ENCODE assay signal across 19 mouse cellular contexts in genomic region chr5:136179594-136179993, GRCm38 (mm10). TPM values are rescaled to one million over a fixed set of nuclear protein-coding genes. Genes with fewer than 3 reads are reported as not detected.
DNase-seq lines count a peak whose midpoint lies in the region; ATAC-seq lines count a peak whose summit lies in the region.
"Had no signal": no experiment of that assay in that cellular context is flagged by ENCODE, and none has a peak within 500 bp of the region (broad histone marks: within the 10 kb centered on the region; RNA-seq: fewer than 3 reads in every experiment).

No protein-coding gene starts in this region.

- no peaks in the 10 kb centered on the region for H3K4me1 ChIP-seq in embryonic facial prominence, embryonic 14.5 days (ENCODE audit: control insufficient read depth, insufficient read depth, low read length)
- no peaks in the 10 kb centered on the region for H3K4me1 ChIP-seq in embryonic facial prominence, embryonic 10.5 days
- H3K4me1 ChIP-seq in midbrain, embryonic 11.5 days (ENCODE audit: control insufficient read depth, insufficient read depth, low read length), result no peaks in the 10 kb centered on the region
- no peaks in the 10 kb centered on the region for H3K4me1 ChIP-seq in midbrain, embryonic 14.5 days (ENCODE audit: control insufficient read depth, insufficient read depth, low read length)
- H3K4me1 ChIP-seq: embryonic facial prominence, embryonic 15.5 days; hindbrain, embryonic 12.5 days; limb, embryonic 12.5 days; neural tube, embryonic 12.5 days; stomach, embryonic 15.5 days had no signal

- no peak overlapping the region for H3K27ac ChIP-seq in embryonic facial prominence, embryonic 14.5 days (replicated peaks; ENCODE audit: low read depth, low read length)
- no peak overlapping the region for H3K27ac ChIP-seq in embryonic facial prominence, embryonic 10.5 days (replicated peaks)
- H3K27ac ChIP-seq in midbrain, embryonic 11.5 days (ENCODE audit: low read depth, low read length), result no peak overlapping the region
- no peak overlapping the region for H3K27ac ChIP-seq in midbrain, embryonic 14.5 days (replicated peaks; ENCODE audit: low read depth, low read length)
- H3K27ac ChIP-seq: embryonic facial prominence, embryonic 15.5 days; heart, embryonic 10.5 days; hindbrain, embryonic 12.5 days; limb, embryonic 12.5 days; liver, embryonic 13.5 days; neural tube, embryonic 12.5 days; stomach, embryonic 15.5 days had no signal

- H3K9me3 ChIP-seq in embryonic facial prominence, embryonic 14.5 days (ENCODE audit: control insufficient read depth, low read length), result no peaks in the 10 kb centered on the region
- no peaks in the 10 kb centered on the region for H3K9me3 ChIP-seq in embryonic facial prominence, embryonic 10.5 days
- no peaks in the 10 kb centered on the region for H3K9me3 ChIP-seq in midbrain, embryonic 11.5 days (ENCODE audit: control insufficient read depth, low read length)
- H3K9me3 ChIP-seq in midbrain, embryonic 14.5 days (ENCODE audit: control insufficient read depth, low read length), result no peaks in the 10 kb centered on the region
- H3K9me3 ChIP-seq: embryonic facial prominence, embryonic 15.5 days; heart, embryonic 10.5 days; hindbrain, embryonic 12.5 days; liver, embryonic 13.5 days; neural tube, embryonic 12.5 days; stomach, embryonic 15.5 days had no signal

- no peak overlapping the region for H3K4me2 ChIP-seq in embryonic facial prominence, embryonic 14.5 days (ENCODE audit: low read depth, low read length)
- no peak overlapping the region for H3K4me2 ChIP-seq in midbrain, embryonic 11.5 days
- no peak overlapping the region for H3K4me2 ChIP-seq in midbrain, embryonic 14.5 days (ENCODE audit: low read length)
- H3K4me2 ChIP-seq: embryonic facial prominence, embryonic 15.5 days; hindbrain, embryonic 12.5 days; limb, embryonic 12.5 days; liver, embryonic 13.5 days; neural tube, embryonic 12.5 days; stomach, embryonic 15.5 days had no signal

- no peaks in the 10 kb centered on the region for H3K27me3 ChIP-seq in embryonic facial prominence, embryonic 14.5 days (replicated peaks; ENCODE audit: control insufficient read depth, insufficient read depth, low read length)
- H3K27me3 ChIP-seq in embryonic facial prominence, embryonic 10.5 days (replicated peaks; ENCODE audit: low read depth, poor library complexity, severe bottlenecking), result no peaks in the 10 kb centered on the region
- H3K27me3 ChIP-seq in midbrain, embryonic 11.5 days (ENCODE audit: control insufficient read depth, insufficient read depth, low read length), result no peaks in the 10 kb centered on the region
- H3K27me3 ChIP-seq in midbrain, embryonic 14.5 days (ENCODE audit: control insufficient read depth, insufficient read depth, low read length), result no peaks in the 10 kb centered on the region
- H3K27me3 ChIP-seq: embryonic facial prominence, embryonic 15.5 days; hindbrain, embryonic 12.5 days; limb, embryonic 12.5 days; liver, embryonic 13.5 days; neural tube, embryonic 12.5 days; stomach, embryonic 15.5 days had no signal

- H3K4me3 ChIP-seq in embryonic facial prominence, embryonic 14.5 days (ENCODE audit: low read depth, low read length), result no peak overlapping the region
- no peak overlapping the region for H3K4me3 ChIP-seq in embryonic facial prominence, embryonic 10.5 days
- H3K4me3 ChIP-seq in midbrain, embryonic 11.5 days (ENCODE audit: low read depth, low read length), result no peak overlapping the region
- H3K4me3 ChIP-seq in midbrain, embryonic 14.5 days (replicated peaks; ENCODE audit: low read depth, low read length), result no peak overlapping the region
- H3K4me3 ChIP-seq: embryonic facial prominence, embryonic 15.5 days; heart, embryonic 10.5 days; hindbrain, embryonic 12.5 days; limb, embryonic 12.5 days; liver, embryonic 13.5 days; neural tube, embryonic 12.5 days; stomach, embryonic 15.5 days had no signal

- WGBS in embryonic facial prominence, embryonic 14.5 days, result 64% methylated on average over 5 of the region's 5 CpGs
- WGBS in embryonic facial prominence, embryonic 10.5 days, result 90% methylated on average over 5 of the region's 5 CpGs
- WGBS in midbrain, embryonic 11.5 days, result 82% methylated on average over 5 of the region's 5 CpGs
- 83% methylated on average over 5 of the region's 5 CpGs for WGBS in midbrain, embryonic 14.5 days

- peaks cover 64% of the 10 kb centered on the region for H3K36me3 ChIP-seq in embryonic facial prominence, embryonic 14.5 days (ENCODE audit: control insufficient read depth, insufficient read depth, low read length)
- H3K36me3 ChIP-seq in embryonic facial prominence, embryonic 10.5 days (replicated peaks), result peaks cover 81% of the 10 kb centered on the region
- H3K36me3 ChIP-seq in midbrain, embryonic 11.5 days (ENCODE audit: control insufficient read depth, insufficient read depth, low read length), result peaks cover 6% of the 10 kb centered on the region
- peaks cover 60% of the 10 kb centered on the region for H3K36me3 ChIP-seq in midbrain, embryonic 14.5 days (ENCODE audit: control insufficient read depth, insufficient read depth, low read length)

- no peak for DNase-seq in embryonic facial prominence, embryonic 14.5 days (ENCODE audit: low spot score)
- no peak for DNase-seq in embryonic facial prominence, embryonic 10.5 days (ENCODE audit: low spot score)
- DNase-seq in midbrain, embryonic 11.5 days (ENCODE audit: low spot score, missing footprints), result peak; percentile 73
- no peak for DNase-seq in midbrain, embryonic 14.5 days
- DNase-seq in embryo, embryonic 11 days, result no peak
- DNase-seq in spleen, adult 12 weeks (ENCODE audit: low spot score), result no peak
- DNase-seq: cerebellum, adult 9-10 months; kidney, adult 2 months; liver, embryonic 13.5 days; right cerebral cortex, postnatal 14 days had no signal

- ATAC-seq in embryonic facial prominence, embryonic 14.5 days (ENCODE audit: low read depth), result peak; percentile 51; the same call in 1 of the 2 replicates
- no peak for ATAC-seq in midbrain, embryonic 11.5 days (ENCODE audit: low FRiP score)
- ATAC-seq in midbrain, embryonic 14.5 days (ENCODE audit: low FRiP score, low TSS enrichment), result no peak
- ATAC-seq in granulocyte monocyte progenitor cell, adult 5-6 weeks (replicated peaks; ENCODE audit: poor library complexity, severe bottlenecking), result peak; percentile 55
- ATAC-seq in neutrophil, adult 5-6 weeks (ENCODE audit: extremely low read depth, insufficient number of reproducible peaks, low FRiP score, poor library complexity, severe bottlenecking), result peak; percentile 39; the same call in 1 of the 2 replicates
- ATAC-seq: forebrain, embryonic 16.5 days had no signal

- no peak overlapping the region for H3K9ac ChIP-seq in embryonic facial prominence, embryonic 14.5 days (ENCODE audit: low read depth, low read length)
- H3K9ac ChIP-seq in midbrain, embryonic 11.5 days (ENCODE audit: low read length), result no peak overlapping the region
- no peak overlapping the region for H3K9ac ChIP-seq in midbrain, embryonic 14.5 days (replicated peaks; ENCODE audit: low read length)
- H3K9ac ChIP-seq: embryonic facial prominence, embryonic 15.5 days; hindbrain, embryonic 12.5 days; limb, embryonic 12.5 days; liver, embryonic 13.5 days; neural tube, embryonic 12.5 days; stomach, embryonic 15.5 days had no signal

RNA-seq across cellular contexts. Expression of gene Orai2, which starts 9.1 kb away (rescaled TPM):
- polyA plus RNA-seq in embryonic facial prominence, embryonic 14.5 days (2014; fragmentation: Nextera tagmentation; extraction: Ambion mirVana), result 12.0 and 12.4 TPM in 2 replicates
- 7.4 and 8.2 TPM in 2 replicates for polyA plus RNA-seq in embryonic facial prominence, embryonic 10.5 days (2016; fragmentation: Nextera tagmentation; extraction: Ambion mirVana)
- 7.5 and 8.5 TPM in 2 replicates for polyA plus RNA-seq in midbrain, embryonic 11.5 days (2014; fragmentation: Nextera tagmentation; extraction: Ambion mirVana)
- polyA plus RNA-seq in midbrain, embryonic 14.5 days (2014; fragmentation: Nextera tagmentation; extraction: Ambion mirVana), result 38.2 and 46.8 TPM in 2 replicates
- total RNA-seq in granulocyte monocyte progenitor cell, adult 5-6 weeks (2014; fragmentation: Nextera tagmentation), result 24.7 and 38.2 TPM in 2 replicates
- 26.6 and 29.0 TPM in 2 replicates for total RNA-seq in granulocyte monocyte progenitor cell, adult 5-6 weeks (2017)
- total RNA-seq in neutrophil, adult 5-6 weeks (2017), result 92.9 and 95.5 TPM in 2 replicates

RNA-seq across cellular contexts. Expression of gene Prkrip1, which starts 19.2 kb away (rescaled TPM):
- 48.0 and 52.0 TPM in 2 replicates for polyA plus RNA-seq in embryonic facial prominence, embryonic 14.5 days (2014; fragmentation: Nextera tagmentation; extraction: Ambion mirVana)
- polyA plus RNA-seq in embryonic facial prominence, embryonic 10.5 days (2016; fragmentation: Nextera tagmentation; extraction: Ambion mirVana), result 68.6 and 76.8 TPM in 2 replicates
- polyA plus RNA-seq in midbrain, embryonic 11.5 days (2014; fragmentation: Nextera tagmentation; extraction: Ambion mirVana), result 74.2 and 87.6 TPM in 2 replicates
- polyA plus RNA-seq in midbrain, embryonic 14.5 days (2014; fragmentation: Nextera tagmentation; extraction: Ambion mirVana), result 60.8 and 67.1 TPM in 2 replicates
- 32.2 and 42.1 TPM in 2 replicates for total RNA-seq in granulocyte monocyte progenitor cell, adult 5-6 weeks (2014; fragmentation: Nextera tagmentation)
- total RNA-seq in granulocyte monocyte progenitor cell, adult 5-6 weeks (2017), result 45.2 and 89.4 TPM in 2 replicates
- total RNA-seq in neutrophil, adult 5-6 weeks (2017), result 25.3 and 29.0 TPM in 2 replicates

RNA-seq across cellular contexts. Expression of gene Alkbh4, which starts 43.6 kb away (rescaled TPM):
- polyA plus RNA-seq in embryonic facial prominence, embryonic 14.5 days (2014; fragmentation: Nextera tagmentation; extraction: Ambion mirVana), result 11.7 and 15.2 TPM in 2 replicates
- 26.3 and 29.1 TPM in 2 replicates for polyA plus RNA-seq in embryonic facial prominence, embryonic 10.5 days (2016; fragmentation: Nextera tagmentation; extraction: Ambion mirVana)
- polyA plus RNA-seq in midbrain, embryonic 11.5 days (2014; fragmentation: Nextera tagmentation; extraction: Ambion mirVana), result 15.7 and 18.9 TPM in 2 replicates
- 16.8 and 20.0 TPM in 2 replicates for polyA plus RNA-seq in midbrain, embryonic 14.5 days (2014; fragmentation: Nextera tagmentation; extraction: Ambion mirVana)
- 13.7 and 18.2 TPM in 2 replicates for total RNA-seq in granulocyte monocyte progenitor cell, adult 5-6 weeks (2014; fragmentation: Nextera tagmentation)
- total RNA-seq in granulocyte monocyte progenitor cell, adult 5-6 weeks (2017), result 5.3 and 11.9 TPM in 2 replicates
- 3.7 and 7.9 TPM in 2 replicates for total RNA-seq in neutrophil, adult 5-6 weeks (2017)

RNA-seq across cellular contexts. Expression of gene Lrwd1, which starts 43.7 kb away (rescaled TPM):
- polyA plus RNA-seq in embryonic facial prominence, embryonic 14.5 days (2014; fragmentation: Nextera tagmentation; extraction: Ambion mirVana), result 29.7 and 32.0 TPM in 2 replicates
- 59.7 and 62.4 TPM in 2 replicates for polyA plus RNA-seq in embryonic facial prominence, embryonic 10.5 days (2016; fragmentation: Nextera tagmentation; extraction: Ambion mirVana)
- polyA plus RNA-seq in midbrain, embryonic 11.5 days (2014; fragmentation: Nextera tagmentation; extraction: Ambion mirVana), result 36.0 and 40.9 TPM in 2 replicates
- 22.7 and 24.5 TPM in 2 replicates for polyA plus RNA-seq in midbrain, embryonic 14.5 days (2014; fragmentation: Nextera tagmentation; extraction: Ambion mirVana)
- total RNA-seq in granulocyte monocyte progenitor cell, adult 5-6 weeks (2014; fragmentation: Nextera tagmentation), result 31.5 and 33.0 TPM in 2 replicates
- 46.3 and 70.4 TPM in 2 replicates for total RNA-seq in granulocyte monocyte progenitor cell, adult 5-6 weeks (2017)
- total RNA-seq in neutrophil, adult 5-6 weeks (2017), result 32.9 and 34.4 TPM in 2 replicates

Comparison
In these comparisons a context has a peak if more than half of its experiments do, and no peak if none do; other contexts are left out.
1. ATAC-seq: peak in embryonic facial prominence, embryonic 14.5 days (single experiment), granulocyte monocyte progenitor cell, adult 5-6 weeks (single experiment) and neutrophil, adult 5-6 weeks (single experiment); none in midbrain, embryonic 11.5 days (single experiment) and midbrain, embryonic 14.5 days (single experiment).